Mouse (Mus musculus) right cerebral cortex, postnatal 25 days (tissue): Measurements from ENCODE around the gene Shank1.

ENCODE experiments used
- DNase-seq: peaks from one replicate; pipeline ENCODE4 v3.0.0; 2022

Gene Shank1

GRCm38 (mm10) chr7:44341714-44342113 is 31.7 kb downstream of the Shank1 start:
- no peak for DNase-seq

GRCm38 (mm10) chr7:44343459-44344015 is 33.5 kb downstream of the Shank1 start:
- DNase-seq: no peak

DNA sequence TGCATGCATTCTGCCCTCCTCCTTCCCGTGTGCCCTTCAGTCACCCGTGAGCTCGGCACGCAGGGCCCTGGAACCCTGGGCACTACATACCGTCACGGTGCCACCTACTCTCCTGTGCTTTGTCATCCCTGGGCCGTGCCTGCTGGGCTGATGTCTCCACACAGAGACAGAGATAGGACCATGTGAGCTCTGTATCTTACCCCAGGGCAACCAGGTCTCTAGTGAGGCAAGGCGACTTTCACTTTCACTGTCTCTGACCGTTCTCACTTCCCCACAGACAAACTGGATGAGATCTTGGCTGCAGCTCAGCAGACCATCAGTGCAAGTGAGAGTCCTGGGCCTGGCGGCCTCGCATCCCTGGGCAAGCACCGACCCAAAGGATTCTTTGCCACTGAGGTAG is 34.6 kb downstream of the Shank1 start:
- DNase-seq: no peak

GRCm38 (mm10) chr7:44349043-44349442 is 39.0 kb downstream of the Shank1 start:
- DNase-seq: no peak

- DNase-seq: peak; percentile 74
These were observed 41.1 kb downstream of the Shank1 start for GRCm38 (mm10) chr7:44350957-44351711.

- DNase-seq: peak; percentile 39
These were observed 42.1 kb downstream of the Shank1 start for GRCm38 (mm10) chr7:44351881-44352749.

GRCm38 (mm10) chr7:44352750-44353600 is 42.9 kb downstream of the Shank1 start:
- DNase-seq: peak; percentile 67

GRCm38 (mm10) chr7:44353601-44354340 is 43.7 kb downstream of the Shank1 start:
- DNase-seq: no peak

GRCm38 (mm10) chr7:44355411-44355810 is 45.4 kb downstream of the Shank1 start:
- no peak for DNase-seq

DNA sequence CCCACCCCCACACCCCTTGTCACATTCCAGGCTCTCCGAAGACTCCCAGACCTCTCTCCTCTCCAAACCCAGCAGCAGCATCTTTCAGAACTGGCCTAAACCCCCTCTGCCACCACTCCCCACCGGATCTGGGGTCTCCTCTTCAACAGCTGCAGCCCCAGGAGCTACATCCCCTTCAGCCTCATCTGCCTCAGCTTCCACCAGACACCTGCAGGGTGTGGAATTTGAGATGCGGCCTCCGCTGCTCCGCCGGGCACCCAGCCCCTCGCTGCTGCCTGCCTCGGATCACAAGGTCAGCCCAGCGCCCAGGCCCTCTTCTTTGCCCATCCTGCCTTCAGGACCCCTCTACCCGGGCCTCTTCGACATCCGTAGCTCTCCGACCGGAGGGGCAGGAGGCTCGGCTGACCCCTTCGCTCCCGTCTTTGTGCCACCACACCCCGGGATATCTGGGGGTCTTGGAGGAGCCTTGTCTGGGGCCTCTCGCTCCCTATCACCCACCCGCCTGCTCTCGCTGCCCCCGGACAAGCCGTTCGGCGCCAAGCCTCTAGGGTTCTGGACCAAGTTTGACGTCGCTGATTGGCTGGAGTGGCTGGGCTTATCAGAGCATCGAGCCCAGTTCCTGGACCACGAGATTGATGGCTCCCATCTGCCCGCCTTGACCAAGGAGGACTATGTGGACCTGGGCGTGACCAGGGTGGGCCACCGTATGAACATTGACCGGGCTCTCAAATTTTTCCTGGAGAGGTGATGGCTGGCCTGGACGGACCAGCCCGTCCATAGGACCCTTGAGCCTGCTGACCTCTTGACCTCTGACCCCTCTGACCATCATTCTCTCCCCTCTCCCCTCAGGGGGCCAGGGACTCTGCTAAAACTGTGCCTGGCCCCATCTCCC is 46.8 kb downstream of the Shank1 start:
- DNase-seq: no peak

DNA sequence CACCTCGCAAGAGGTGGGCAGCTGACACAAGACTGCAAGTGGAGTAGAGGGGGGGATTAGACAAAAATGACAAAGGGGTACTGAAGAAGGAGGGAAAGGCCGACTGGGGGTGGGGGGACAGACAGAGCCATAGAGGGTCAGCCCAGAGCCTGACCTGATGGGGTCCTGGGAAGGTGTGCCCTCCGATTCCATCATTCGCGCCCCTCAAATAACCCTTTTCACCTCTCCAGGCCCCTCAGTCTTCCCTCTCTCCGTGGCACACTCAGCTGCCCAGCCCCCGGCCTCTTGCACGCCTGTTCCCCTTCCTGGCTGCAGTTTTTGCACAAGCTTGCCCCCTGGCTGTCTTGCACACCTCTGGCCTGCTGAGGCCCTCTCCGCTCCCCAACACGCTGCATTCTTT is 47.5 kb downstream of the Shank1 start:
- DNase-seq: no peak

- DNase-seq: no peak
These were observed 48.0 kb downstream of the Shank1 start for GRCm38 (mm10) chr7:44358012-44358411.

DNA sequence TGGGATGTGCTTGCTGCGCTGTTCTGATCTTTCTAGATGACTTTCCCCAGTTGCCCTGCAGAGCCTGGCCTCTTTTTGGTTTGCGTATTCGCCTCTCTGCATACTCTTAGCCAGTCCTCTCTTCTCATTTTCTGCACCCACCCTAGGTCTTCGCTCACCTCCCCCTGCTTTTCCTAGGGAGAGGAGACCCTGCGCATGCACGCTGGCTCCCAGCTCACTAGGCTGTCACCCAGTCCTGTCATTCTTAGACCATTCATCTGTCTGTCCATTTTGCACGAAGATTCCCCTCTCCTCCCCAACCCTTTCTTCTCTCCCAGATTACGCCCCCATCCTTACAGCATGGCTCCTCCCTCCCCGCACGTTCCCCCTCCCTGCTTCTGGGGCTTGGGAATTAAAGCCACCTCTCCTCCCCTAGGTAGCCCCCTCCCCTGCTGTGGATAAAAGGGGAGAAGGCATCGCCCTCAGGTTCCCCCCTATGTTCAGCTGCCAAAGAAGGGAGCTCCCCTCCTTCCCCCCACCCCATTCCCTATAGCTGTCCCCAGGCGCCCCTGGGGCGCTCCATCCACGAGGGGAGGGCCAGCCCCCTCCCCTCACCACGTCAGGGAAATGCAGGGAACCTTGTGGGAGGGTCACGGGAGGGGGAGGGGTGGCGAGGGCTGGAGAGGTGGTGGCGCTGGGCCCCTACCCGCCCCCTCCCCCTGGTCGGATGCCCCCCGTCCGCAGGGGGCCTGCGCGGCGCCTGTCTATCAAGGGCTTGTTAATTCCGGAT is 49.0 kb downstream of the Shank1 start:
- no peak for DNase-seq

GRCm38 (mm10) chr7:44359908-44360672 is 50.0 kb downstream of the Shank1 start:
- peak; percentile 97 for DNase-seq

DNA sequence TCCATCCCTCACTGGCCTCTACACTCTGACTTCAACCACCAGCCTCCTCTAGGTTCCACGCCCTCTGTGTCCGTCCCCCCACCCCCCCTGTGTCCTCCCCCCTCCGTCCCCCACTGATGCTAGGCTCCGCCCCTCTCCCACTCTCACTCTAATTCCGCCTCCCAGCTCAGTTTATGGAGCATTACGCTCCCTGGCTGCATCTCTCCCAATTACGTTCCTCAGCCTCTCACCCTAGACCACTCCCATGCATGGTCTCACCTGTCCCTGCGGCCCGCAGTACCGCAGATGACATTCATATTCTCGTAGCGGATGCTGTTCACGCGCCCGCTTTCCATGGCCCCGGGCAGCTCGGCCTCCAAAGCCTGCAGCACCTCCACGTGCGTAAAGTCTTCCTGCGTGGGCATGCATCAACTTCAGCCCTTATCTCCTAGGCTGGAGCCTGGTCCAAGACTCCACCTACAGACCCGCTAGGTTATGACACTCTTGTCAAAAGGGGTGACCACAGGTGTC is 50.8 kb downstream of the Shank1 start:
- DNase-seq: no peak

GRCm38 (mm10) chr7:44372678-44373077 is 62.6 kb downstream of the Shank1 start:
- no peak for DNase-seq

DNA sequence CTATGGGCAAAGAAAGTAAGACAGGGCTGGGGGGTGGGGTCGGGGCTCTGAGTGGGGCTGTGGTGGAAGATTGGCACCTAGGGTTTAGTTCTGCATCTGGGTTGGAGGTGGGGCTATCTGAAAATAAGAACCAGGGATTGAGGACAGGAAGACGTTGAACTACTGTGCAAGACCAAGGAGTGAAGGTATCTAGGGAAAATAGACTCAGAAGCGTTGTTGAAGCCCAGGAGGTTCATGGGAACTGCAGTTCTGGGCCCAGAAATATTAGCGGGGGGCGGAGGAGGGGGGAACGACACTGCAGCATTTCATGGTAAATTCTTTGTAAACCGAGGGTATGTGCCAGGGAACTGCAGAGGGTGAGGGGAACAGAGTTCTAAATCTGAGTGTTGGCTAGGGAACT is 63.4 kb downstream of the Shank1 start:
- no peak for DNase-seq

DNA sequence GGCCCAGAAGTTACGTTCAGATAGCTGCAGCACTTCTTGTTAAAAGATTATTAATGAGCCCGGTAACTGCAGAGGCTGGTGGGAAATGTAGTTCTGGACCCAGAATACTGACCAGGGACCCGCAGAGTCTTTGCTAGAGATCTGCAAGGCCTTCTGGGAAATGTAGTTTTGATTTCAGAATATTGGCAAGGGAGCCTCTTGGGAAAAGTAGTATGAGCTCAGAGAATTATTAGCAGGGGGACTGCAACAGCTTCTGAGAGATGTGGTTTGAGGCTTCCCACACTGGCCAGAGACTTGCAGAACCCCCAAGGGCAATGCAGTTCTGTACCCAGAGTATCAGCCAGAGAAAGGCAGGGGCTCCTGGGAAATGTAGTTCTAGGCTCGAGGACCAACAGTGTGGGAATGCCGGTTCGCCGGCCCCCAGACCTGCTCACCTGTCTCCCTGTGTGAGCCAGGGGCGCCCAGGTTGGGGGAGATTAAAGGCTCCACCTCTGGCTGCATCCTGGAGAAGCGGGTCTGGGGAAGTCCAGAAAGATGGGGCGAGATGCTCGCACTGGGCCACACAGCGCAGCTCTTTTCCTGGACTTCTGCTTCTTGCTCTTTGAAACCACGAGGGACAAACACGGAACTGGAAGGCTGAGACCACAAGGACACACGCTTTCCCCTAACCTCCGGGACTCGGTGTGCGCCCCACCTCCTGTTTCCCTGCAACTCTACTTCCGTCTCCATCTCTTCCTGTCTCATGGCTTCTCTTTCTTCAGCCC is 64.0 kb downstream of the Shank1 start:
- peak; percentile 87 for DNase-seq
